Mouse (Mus musculus): Measurements from ENCODE around the gene Pdzd8. TPM values are rescaled to one million over a fixed set of nuclear protein-coding genes. Genes with fewer than 3 reads are reported as not detected.

The Pdzd8 gene
- polyA plus RNA-seq, 1 experiment from 2014 or later: 19.8 TPM

DNA sequence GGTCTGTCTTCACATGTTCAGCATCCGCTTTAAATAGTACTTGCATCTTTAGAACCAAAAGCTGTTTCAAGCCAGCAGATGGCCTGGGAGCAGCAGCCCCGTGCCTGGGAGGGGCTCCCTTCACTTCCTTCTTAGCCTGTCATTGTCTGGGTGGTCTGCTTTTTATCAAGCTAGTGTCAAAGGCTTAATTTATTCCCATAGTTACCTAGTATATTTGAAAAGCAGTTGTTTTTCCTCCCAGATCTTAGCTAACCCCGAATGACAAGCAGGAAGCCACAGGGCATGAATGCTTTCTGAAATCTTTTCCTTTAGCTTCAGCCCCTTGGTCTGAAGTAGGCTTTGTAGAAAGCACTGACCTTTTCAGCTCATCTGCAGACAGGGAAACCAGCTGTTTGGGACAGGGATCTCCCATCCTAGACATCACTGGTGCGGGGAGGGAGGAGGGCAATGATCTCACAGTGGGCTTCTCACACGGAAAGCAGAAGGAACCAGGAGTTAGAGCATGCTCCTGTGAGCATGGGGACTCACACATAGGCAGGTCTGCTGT, 78.1 kb downstream of the Pdzd8 start:
- no peak overlapping the region for H3K4me2 ChIP-seq (ENCODE audit: low read depth, low read length)
- no peaks in the 10 kb centered on the region for H3K4me1 ChIP-seq (ENCODE audit: control insufficient read depth, insufficient read depth, low read length)
- no peaks in the 10 kb centered on the region for H3K9me3 ChIP-seq (ENCODE audit: control insufficient read depth, low read length)
- no peaks in the 10 kb centered on the region for H3K36me3 ChIP-seq (ENCODE audit: control insufficient read depth, insufficient read depth, low read length)
- H3K27ac ChIP-seq (ENCODE audit: low read depth, low read length): no peak overlapping the region
- H3K9ac ChIP-seq (replicated peaks; ENCODE audit: low read depth, low read length): no peak overlapping the region
- no peaks in the 10 kb centered on the region for H3K27me3 ChIP-seq (ENCODE audit: control insufficient read depth, insufficient read depth, low read length)
- H3K4me3 ChIP-seq (ENCODE audit: low read depth, low read length): no peak overlapping the region
- WGBS: 14% methylated on average over 5 of the region's 5 CpGs
- ATAC-seq (ENCODE audit: low read depth): no peak

DNA sequence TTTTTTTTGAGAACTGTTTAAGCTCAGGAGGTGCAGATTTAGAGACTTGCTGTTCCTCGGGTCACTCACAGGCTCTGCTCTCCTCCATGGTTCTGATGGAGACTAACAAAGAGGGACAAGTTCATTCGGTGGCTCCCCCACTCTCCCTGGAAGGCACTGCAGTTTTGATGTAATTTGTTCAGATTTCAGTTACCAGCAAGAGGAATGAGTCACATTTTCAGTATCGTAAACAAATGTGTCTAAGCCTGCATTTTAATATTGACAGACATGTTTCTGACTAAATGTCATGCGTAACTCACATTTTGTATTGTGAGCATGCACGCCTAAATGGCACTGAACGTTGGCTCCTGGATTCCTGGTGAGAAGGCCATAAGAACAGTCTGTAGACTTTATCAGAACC, 79.7 kb downstream of the Pdzd8 start:
- Histone ChIP-seq H3K4me2 (ENCODE audit: low read depth, low read length) (no peak overlapping the region), H3K9ac (replicated peaks; ENCODE audit: low read depth, low read length) (no peak overlapping the region), H3K9me3 (ENCODE audit: control insufficient read depth, low read length) (no peaks in the 10 kb centered on the region), H3K27me3 (ENCODE audit: control insufficient read depth, insufficient read depth, low read length) (0 out of 2 replicates have a peak, but pooled peaks cover 2% of the 10 kb centered on the region), H3K36me3 (ENCODE audit: control insufficient read depth, insufficient read depth, low read length) (no peaks in the 10 kb centered on the region), H3K4me1 (ENCODE audit: control insufficient read depth, insufficient read depth, low read length) (no peaks in the 10 kb centered on the region; the same call in 1 of the 2 replicates), H3K27ac (ENCODE audit: low read depth, low read length) (no peak overlapping the region), H3K4me3 (ENCODE audit: low read depth, low read length) (no peak overlapping the region)
- 57% methylated on average over 6 of the region's 6 CpGs for WGBS
- no peak for ATAC-seq (ENCODE audit: low read depth)

DNA sequence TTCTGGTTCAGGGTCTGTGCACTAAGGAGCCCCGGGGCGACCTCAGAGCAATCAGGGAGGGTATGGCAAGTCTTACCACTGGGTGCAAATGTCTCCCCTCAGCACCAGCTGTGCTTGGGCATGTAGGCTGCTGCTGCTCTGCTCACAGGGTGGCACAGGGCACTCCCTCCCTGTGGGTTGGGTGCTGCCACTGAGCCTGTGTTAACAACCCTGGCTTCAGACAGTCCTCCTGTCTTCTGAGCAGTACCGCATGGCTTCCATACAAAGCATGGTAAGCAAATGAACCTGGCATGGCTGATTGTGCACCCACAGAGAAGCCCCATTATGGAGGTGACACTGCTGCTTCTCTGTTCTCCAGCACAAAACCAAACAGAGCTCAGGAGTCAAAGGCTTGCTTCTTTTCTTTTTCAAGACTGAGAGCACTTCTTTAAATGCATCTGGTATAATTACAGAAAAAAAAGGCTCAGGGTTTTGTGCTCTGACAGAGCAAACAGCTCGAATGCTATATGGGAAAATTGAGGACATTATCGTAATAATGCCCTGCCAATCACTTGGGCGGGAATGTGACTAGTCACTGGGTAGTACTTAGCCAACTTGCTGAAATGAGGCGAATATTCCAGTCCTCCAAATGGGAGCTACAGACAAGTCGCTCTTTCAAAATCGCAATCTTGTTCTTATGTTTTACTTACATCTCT, 80.6 kb downstream of the Pdzd8 start:
- Histone ChIP-seq H3K4me2 (ENCODE audit: low read depth, low read length) (no peak overlapping the region), H3K4me3 (ENCODE audit: low read depth, low read length) (no peak overlapping the region), H3K36me3 (ENCODE audit: control insufficient read depth, insufficient read depth, low read length) (no peaks in the 10 kb centered on the region), H3K9me3 (ENCODE audit: control insufficient read depth, low read length) (no peaks in the 10 kb centered on the region), H3K27ac (ENCODE audit: low read depth, low read length) (no peak overlapping the region), H3K9ac (replicated peaks; ENCODE audit: low read depth, low read length) (no peak overlapping the region), H3K4me1 (ENCODE audit: control insufficient read depth, insufficient read depth, low read length) (peaks cover 5% of the 10 kb centered on the region; the same call in 1 of the 2 replicates), H3K27me3 (ENCODE audit: control insufficient read depth, insufficient read depth, low read length) (0 out of 2 replicates have a peak, but pooled peaks cover 2% of the 10 kb centered on the region)
- 71% methylated on average over 9 of the region's 9 CpGs for WGBS
- ATAC-seq (ENCODE audit: low read depth): no peak

DNA sequence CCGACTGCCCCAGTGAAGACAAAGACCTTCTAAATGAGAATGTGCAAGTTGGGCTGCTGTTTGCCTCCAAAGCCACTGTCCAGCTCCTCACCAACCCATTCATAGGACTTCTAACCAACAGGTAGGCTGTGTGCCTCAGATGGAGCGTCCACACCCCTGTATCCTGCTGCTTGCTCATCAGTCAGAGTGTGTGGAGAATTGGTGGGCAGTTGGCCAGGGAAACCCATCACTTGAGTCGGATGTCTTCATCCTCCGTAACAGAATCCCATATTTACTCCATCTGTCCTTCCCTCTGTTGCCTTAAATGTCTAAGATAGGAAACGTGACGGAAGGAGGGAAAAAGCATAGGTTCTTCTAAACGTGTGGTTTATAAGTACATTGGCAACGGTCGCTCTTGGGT, 82.4 kb downstream of the Pdzd8 start:
- ATAC-seq (ENCODE audit: low read depth): no peak
- Histone ChIP-seq H3K9me3 (ENCODE audit: control insufficient read depth, low read length) (no peaks in the 10 kb centered on the region), H3K27me3 (ENCODE audit: control insufficient read depth, insufficient read depth, low read length) (0 out of 2 replicates have a peak, but pooled peaks cover 2% of the 10 kb centered on the region), H3K36me3 (ENCODE audit: control insufficient read depth, insufficient read depth, low read length) (no peaks in the 10 kb centered on the region), H3K9ac (replicated peaks; ENCODE audit: low read depth, low read length) (no peak overlapping the region), H3K4me1 (ENCODE audit: control insufficient read depth, insufficient read depth, low read length) (peaks cover 5% of the 10 kb centered on the region; the same call in 1 of the 2 replicates), H3K4me2 (ENCODE audit: low read depth, low read length) (no peak overlapping the region), H3K4me3 (ENCODE audit: low read depth, low read length) (no peak overlapping the region), H3K27ac (ENCODE audit: low read depth, low read length) (no peak overlapping the region)
- 89% methylated on average over 9 of the region's 9 CpGs for WGBS

DNA sequence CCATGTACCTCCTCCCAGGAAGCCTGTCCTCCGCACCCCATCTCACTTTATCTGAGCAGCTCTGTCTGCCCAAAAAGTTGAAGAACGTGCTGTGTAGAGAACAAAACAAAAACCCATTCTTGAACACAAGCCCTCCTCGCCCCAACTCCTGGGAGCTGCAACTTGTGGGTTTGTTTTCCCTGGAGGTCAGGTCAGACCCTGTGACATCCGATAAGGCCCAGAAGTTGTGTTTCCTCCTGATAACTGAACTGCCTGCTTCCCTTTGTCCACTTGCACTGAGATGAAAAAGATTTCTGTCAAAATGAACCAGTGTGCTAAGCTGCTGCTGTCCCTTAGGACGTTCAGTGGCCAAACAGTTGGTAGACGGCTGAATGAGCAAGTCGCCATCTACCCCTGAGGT, 84.0 kb downstream of the Pdzd8 start:
- no peaks in the 10 kb centered on the region for H3K9me3 ChIP-seq (ENCODE audit: control insufficient read depth, low read length)
- H3K9ac ChIP-seq (replicated peaks; ENCODE audit: low read depth, low read length): no peak overlapping the region
- no peak overlapping the region; the same call in 1 of the 2 replicates for H3K4me3 ChIP-seq (ENCODE audit: low read depth, low read length)
- no peak overlapping the region for H3K27ac ChIP-seq (ENCODE audit: low read depth, low read length)
- peaks cover 5% of the 10 kb centered on the region; the same call in 1 of the 2 replicates for H3K4me1 ChIP-seq (ENCODE audit: control insufficient read depth, insufficient read depth, low read length)
- 0 out of 2 replicates have a peak, but pooled peaks cover 2% of the 10 kb centered on the region for H3K27me3 ChIP-seq (ENCODE audit: control insufficient read depth, insufficient read depth, low read length)
- no peaks in the 10 kb centered on the region for H3K36me3 ChIP-seq (ENCODE audit: control insufficient read depth, insufficient read depth, low read length)
- WGBS: 55% methylated on average over 7 of the region's 7 CpGs
- no peak for ATAC-seq (ENCODE audit: low read depth)
- H3K4me2 ChIP-seq (ENCODE audit: low read depth, low read length): peak overlapping the region; percentile 85; the same call in 1 of the 2 replicates

DNA sequence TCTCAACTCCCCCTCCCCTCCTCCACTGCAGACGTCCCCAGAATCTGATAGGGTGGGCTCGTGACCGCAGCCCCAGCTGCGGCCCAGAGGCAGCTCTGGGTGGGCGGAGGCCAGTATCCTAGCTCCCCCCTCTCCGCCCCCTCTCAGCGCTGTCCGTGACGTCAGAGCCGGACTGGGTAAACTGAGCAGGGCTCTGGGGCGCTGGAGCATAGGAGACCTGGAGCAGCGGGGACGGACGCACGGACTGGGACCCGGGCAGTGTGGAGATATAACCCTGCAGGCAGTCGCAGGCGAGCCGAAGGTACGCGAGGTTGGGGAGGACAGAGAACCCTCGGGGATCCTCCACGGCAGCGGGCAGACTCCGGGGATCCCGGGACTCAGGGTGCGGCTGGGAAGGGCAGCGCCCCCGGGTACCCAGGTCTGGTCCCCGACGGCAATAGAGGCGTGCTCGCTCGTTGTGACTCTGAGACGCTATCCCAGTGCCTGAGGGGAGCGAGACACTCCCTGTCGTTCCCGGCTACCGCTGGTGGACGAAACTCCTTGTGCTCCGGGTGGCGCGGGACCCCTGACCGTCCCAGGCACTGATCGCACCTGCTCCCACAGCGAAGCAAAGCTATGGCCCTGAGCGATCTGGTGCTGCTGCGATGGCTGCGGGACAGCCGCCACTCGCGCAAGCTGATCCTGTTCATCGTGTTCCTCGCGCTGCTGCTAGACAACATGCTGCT, 84.7 kb downstream of the Pdzd8 start, which contains the start of gene Slc18a2:
Gene Slc18a2, plus strand, starts transcription at position 179 of the 725 bp plus-strand sequence.
- Histone ChIP-seq H3K36me3 (ENCODE audit: control insufficient read depth, insufficient read depth, low read length) (no peaks in the 10 kb centered on the region), H3K9ac (replicated peaks; ENCODE audit: low read depth, low read length) (peak within 1 kb of the TSS; percentile 39), H3K27ac (ENCODE audit: low read depth, low read length) (no peak within 1 kb of the TSS), H3K9me3 (ENCODE audit: control insufficient read depth, low read length) (no peaks in the 10 kb centered on the region), H3K4me3 (ENCODE audit: low read depth, low read length) (peak within 1 kb of the TSS; percentile 36), H3K4me2 (ENCODE audit: low read depth, low read length) (peak within 1 kb of the TSS; percentile 85), H3K27me3 (ENCODE audit: control insufficient read depth, insufficient read depth, low read length) (0 out of 2 replicates have a peak, but pooled peaks cover 2% of the 10 kb centered on the region), H3K4me1 (ENCODE audit: control insufficient read depth, insufficient read depth, low read length) (peaks cover 5% of the 10 kb centered on the region; the same call in 1 of the 2 replicates)
- WGBS: under 1% methylated on average over 52 of the region's 55 CpGs
- peak; percentile 77 for ATAC-seq (ENCODE audit: low read depth)

DNA sequence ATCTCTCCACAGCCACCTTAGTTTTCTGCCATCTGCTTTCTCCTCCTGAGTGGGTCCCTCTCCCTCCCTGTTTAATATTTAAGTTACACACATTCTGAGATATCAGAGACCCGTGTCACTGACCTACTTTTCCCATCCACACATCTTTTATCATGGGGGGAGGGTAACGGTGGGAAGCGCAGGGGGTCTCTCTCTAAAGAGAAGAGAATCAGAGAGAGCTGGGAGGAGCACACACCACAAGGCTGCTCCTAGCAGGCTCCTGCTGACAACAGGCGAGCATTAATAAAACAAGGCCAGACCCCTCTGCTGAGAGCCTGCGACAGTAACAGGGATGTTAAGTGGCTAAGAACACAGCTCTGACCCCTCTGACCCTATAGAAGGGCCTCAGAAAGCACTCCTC, 85.9 kb downstream of the Pdzd8 start:
- WGBS: 43% methylated on average over 5 of the region's 5 CpGs
- no peak for ATAC-seq (ENCODE audit: low read depth)

DNA sequence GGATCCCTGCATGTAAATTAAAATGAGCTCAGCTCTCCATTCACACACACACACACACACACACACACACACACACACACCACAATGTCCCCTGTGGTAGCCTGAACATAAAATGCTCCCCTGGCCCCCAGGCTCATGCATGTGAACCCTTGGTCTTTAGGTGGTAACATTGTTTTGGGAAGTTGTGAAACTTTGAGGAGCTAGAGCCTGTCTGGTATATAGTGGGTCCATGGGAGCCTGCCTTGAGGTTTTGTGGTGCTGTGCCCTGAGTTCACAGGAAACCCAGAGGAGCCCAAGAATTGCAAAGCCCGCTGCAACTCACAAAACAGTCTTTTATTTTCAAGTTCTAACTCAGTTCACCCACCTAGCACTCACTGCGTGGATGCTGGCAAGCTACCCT, 92.9 kb downstream of the Pdzd8 start:
- no peak overlapping the region for H3K9ac ChIP-seq (replicated peaks; ENCODE audit: low read depth, low read length)
- H3K4me2 ChIP-seq (ENCODE audit: low read depth, low read length): no peak overlapping the region
- H3K4me1 ChIP-seq (ENCODE audit: control insufficient read depth, insufficient read depth, low read length): no peaks in the 10 kb centered on the region
- no peak overlapping the region for H3K4me3 ChIP-seq (ENCODE audit: low read depth, low read length)
- no peaks in the 10 kb centered on the region for H3K27me3 ChIP-seq (ENCODE audit: control insufficient read depth, insufficient read depth, low read length)
- H3K9me3 ChIP-seq (ENCODE audit: control insufficient read depth, low read length): no peaks in the 10 kb centered on the region
- ATAC-seq (ENCODE audit: low read depth): no peak
- no peak overlapping the region for H3K27ac ChIP-seq (ENCODE audit: low read depth, low read length)
- H3K36me3 ChIP-seq (ENCODE audit: control insufficient read depth, insufficient read depth, low read length): no peaks in the 10 kb centered on the region
- WGBS: 75% methylated on average over 2 of the region's 2 CpGs

More for the DNA sequence above, 85.9 kb downstream of the Pdzd8 start:
- Histone ChIP-seq H3K27ac (ENCODE audit: low read depth, low read length) (no peak overlapping the region), H3K4me3 (ENCODE audit: low read depth, low read length) (no peak overlapping the region), H3K9ac (replicated peaks; ENCODE audit: low read depth, low read length) (no peak overlapping the region), H3K36me3 (ENCODE audit: control insufficient read depth, insufficient read depth, low read length) (no peaks in the 10 kb centered on the region), H3K9me3 (ENCODE audit: control insufficient read depth, low read length) (no peaks in the 10 kb centered on the region), H3K4me1 (ENCODE audit: control insufficient read depth, insufficient read depth, low read length) (peaks cover 5% of the 10 kb centered on the region; the same call in 1 of the 2 replicates), H3K27me3 (ENCODE audit: control insufficient read depth, insufficient read depth, low read length) (0 out of 2 replicates have a peak, but pooled peaks cover 2% of the 10 kb centered on the region), H3K4me2 (ENCODE audit: low read depth, low read length) (no peak overlapping the region)

All from neural tube, embryonic 14.5 days (tissue).